Mouse (Mus musculus): Measurements from ENCODE around the gene Vmn1r176.
"Not testable (repeated sequence)": the region's sequence is repeated elsewhere in the genome, so short reads cannot be mapped to it uniquely, and the experiment has no call there.

The Vmn1r176 gene

DNA sequence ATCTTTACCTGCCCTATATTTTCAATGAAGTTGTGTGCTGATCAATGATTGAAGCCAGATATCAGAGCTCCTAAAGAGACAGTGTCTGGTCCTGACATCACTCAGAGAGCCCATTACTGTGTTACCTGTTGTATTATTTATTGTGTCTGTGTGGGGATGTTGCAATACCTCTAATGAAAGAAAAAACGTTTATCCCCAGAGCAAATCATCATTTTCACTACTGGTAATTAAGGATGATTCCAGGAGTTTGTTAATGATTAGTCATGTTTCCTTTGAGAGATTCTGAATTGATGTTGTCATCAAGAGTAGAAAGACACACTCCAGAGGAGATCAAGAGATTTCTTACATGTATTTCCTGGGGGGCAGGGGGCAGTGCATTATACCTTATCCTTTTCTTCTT, at the start of gene Vmn1r176:
Gene Vmn1r176, minus strand, starts transcription at position 101 of the 400 bp plus-strand sequence.
- DNase-seq, result not testable (repeated sequence)

DNA sequence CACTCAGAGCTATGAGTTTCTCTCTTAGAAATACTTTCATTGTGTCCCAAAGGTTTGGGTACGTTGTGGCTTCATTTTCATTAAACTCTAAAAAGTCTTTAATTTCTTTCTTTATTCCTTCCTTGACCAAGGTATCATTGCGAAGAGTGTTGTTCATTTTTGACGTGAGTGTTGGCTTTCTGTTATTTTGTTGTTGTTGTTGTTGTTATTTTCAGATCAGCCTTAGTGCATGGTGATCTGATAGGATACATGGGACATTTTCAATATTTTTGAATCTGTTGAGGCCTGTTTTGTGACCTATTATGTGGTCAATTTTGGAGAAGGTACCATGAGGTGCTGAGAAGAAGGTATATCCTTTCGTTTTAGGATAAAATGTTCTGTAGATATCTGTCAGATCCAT, 39.7 kb upstream of the Vmn1r176 start:
- not testable (repeated sequence) for DNase-seq

DNA sequence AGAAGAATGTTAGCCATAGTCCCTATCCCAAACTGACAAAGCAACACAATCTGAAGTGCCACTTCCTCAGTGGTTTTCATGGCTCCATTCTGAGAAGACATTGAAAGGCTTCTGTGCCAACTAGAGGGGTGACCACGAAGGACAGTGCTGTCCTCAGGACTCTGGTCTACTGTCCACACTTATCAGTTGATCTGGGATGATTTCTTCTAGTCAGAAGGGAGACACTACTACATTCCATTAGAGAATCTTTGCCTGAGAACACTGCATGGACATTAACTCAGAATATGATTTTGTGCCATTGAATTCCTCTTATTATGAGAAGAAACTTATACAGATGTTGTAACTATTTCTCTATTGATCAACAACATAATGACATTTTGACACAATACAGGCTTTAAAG, 29.2 kb upstream of the Vmn1r176 start, which contains the start of gene Vmn1r177:
Gene Vmn1r177, minus strand, starts transcription at position 101 of the 400 bp plus-strand sequence.
- DNase-seq, result not testable (repeated sequence)

DNA sequence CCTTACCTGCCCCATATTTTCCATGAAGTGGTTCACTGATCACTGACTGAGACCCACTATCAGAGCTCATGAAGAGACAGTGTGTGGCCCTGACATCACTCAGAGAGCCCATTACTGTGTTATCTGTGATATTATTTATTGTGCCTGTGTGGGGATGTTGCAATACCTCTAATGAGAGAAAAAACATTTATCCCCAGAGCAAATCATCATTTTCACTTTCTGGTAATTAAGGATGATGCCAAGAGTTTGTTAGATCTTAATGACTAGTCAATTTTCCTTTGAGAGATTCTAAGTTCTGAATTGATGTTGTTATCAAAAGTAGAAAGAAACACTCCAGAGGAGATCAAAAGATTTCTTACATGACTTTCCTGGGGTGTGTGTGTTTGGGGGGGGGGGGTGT, 26.6 kb downstream of the Vmn1r176 start, which contains the start of gene Vmn1r175:
Gene Vmn1r175, minus strand, starts transcription at position 101 of the 400 bp plus-strand sequence.
- DNase-seq, result not testable (repeated sequence)

DNA sequence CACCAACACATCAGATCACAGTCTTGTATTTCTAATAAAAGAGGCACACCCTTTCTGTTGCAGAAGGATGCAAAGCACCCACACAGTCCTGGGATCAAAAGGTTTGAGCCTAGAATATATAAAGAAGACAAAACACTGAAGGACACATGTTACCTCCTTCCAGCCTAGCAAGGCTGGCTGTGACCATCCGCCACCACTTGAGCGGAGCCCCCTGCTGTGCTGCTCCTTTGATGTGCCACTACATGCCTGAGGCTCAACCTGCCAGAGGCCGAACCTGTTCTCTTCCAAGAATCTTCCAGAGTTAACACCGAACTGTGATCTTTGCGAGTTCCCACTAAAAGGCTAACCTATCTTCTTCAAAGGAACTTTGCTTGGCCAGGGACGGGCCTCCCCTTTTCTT, 52.6 kb downstream of the Vmn1r176 start:
- no peak for DNase-seq

Measured in heart, adult 11 months (tissue).